Mouse (Mus musculus) liver, postnatal 0 days (tissue): ENCODE results near the gene Fat3.

Experiments
- CTCF ChIP-seq: sonication (generic); IDR thresholded peaks from 2 replicates; pipeline ENCODE4 v1.5.1; 2016; ENCODE audit warnings: antibody characterized with exemption, low read depth
- EP300 ChIP-seq: IDR thresholded peaks from 2 replicates; pipeline ENCODE4 v1.6.1; 2016; ENCODE audit warnings: antibody characterized with exemption, low read depth, mild to moderate bottlenecking

DNA sequence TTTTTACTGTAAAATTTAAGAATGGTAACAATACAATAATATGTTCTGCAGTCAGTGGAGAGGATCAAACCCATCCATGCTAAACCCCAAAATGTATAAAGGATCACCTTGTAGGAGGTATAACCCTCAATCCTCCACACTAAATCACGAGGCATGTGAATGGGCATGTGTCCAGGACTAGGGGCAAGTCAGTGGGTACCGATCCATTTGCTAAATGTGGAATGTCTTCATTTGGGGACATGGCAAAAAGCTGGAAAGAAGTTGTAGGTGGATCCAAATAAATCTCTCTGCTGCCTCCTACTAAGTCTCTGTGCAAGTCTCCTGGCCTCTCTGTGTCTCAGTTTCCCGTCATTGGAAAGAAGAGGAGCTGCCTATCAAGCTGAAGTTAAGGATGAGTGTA, 39.6 kb downstream of the Fat3 start:
- TF ChIP-seq CTCF (no peak), EP300 (no peak)
